Mouse (Mus musculus) adrenal gland, postnatal 25 days (tissue): ENCODE measurements around the gene Nr0b1. TPM values are rescaled to one million over a fixed set of nuclear protein-coding genes. Genes with fewer than 3 reads are reported as not detected.

Experiments
- DNase-seq: peaks from one replicate; pipeline ENCODE4 v3.0.0; 2021; ENCODE audit warnings: mixed read lengths
- long read RNA-seq: library from polyadenylated mRNA; stranded (forward); transcript quantifications from one replicate; pipeline ENCODE4 v2.0.0, GENCODE M21; 2021
- total RNA-seq: library from RNA; stranded (reverse); gene quantifications from 2 replicates; pipeline ENCODE4 v1.2.3, GENCODE M21; 2021

Gene Nr0b1
- total RNA-seq = 16.3 and 30.3 TPM in 2 replicates
- long read RNA-seq, transcript Nr0b1-201 (2 exons, 1,808 nt) = major isoform, 36 of 36 reads
- long read RNA-seq, partial matches to known transcripts = 0 of 36 reads
- long read RNA-seq, other reads (novel, unspliced or antisense) = 0 of 36 reads

GRCm38 (mm10) chrX:86191614-86192419 lies at the start of gene Nr0b1:
Gene Nr0b1 (plus strand): TSS chrX:86191764.
- DNase-seq = peak; percentile 4

- no peak for DNase-seq
Measured at GRCm38 (mm10) chrX:86187250-86187649, 4.3 kb upstream of the Nr0b1 start.

GRCm38 (mm10) chrX:86192420-86192994 lies 943 bp downstream of the Nr0b1 start:
- DNase-seq = peak; percentile 17

DNA sequence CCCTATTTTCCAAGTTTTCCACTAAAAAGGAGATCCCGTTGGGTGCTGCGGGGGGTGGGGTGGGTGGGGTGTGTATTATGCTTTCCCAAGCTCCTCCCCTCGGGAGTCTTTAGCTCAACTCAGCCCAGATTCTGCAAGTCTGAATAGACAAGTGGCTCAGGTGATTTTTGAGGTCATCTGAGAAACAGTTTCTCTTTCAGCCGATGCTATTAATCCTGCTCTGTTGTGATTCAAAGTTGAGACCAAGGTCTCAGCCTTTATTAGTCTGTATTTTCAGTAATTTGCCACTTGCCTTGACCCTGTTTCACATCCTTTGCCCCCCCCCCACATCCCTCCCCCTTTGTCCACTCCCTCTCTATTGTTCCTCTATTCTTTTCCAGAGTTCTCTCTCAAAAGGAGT lies 1.8 kb downstream of the Nr0b1 start:
- DNase-seq = no peak

DNA sequence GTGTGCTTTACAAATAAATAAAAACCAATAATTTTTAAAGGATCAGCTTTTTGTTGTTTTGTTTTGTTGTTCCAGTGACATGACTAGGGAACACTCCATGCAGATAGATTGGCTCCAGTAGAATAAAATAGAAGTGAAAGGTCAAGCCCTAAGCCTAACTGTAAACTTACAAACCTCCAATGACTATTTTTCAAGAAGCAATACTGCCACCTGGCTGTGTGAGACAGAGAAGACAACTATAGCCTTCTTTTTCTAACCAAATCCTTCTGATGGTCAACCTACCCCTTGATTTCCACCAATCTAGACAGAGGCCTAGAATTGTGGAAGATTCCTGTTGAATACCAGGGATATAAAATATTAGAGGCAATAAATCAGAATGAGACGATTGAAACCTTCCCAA lies 45.7 kb downstream of the Nr0b1 start:
- no peak for DNase-seq

Other genes starting within 250 kb of the Nr0b1 start
- not detected in 2 replicates for gene Samt3, start 147.6 kb upstream of the Nr0b1 start, total RNA-seq
- gene Mageb4, start 113.3 kb downstream of the Nr0b1 start, total RNA-seq = not detected in 2 replicates